Mouse (Mus musculus) liver, embryonic 15.5 days (tissue): ENCODE results near the gene Ppfia1. TPM values are rescaled to one million over a fixed set of nuclear protein-coding genes. Genes with fewer than 3 reads are reported as not detected.

ENCODE experiments used
- ATAC-seq: fragments of 200-750 bp; cut with Nextera tagmentation; 2 replicates; pipeline ENCODE4 v1.8.0; 2017; ENCODE audit warnings: moderate number of reproducible peaks, mild to moderate bottlenecking, moderate library complexity; ENCODE audit not compliant: insufficient read depth
- H3K27ac ChIP-seq: fragments of 300-500 bp; sonication (generic); replicated peaks from 2 replicates; pipeline ENCODE4 v1.5.1; 2015; ENCODE audit warnings: mild to moderate bottlenecking, inconsistent platforms
- H3K27me3 ChIP-seq: fragments of 300-500 bp; sonication (generic); 2 replicates; pipeline ENCODE4 v1.6.1; 2015; ENCODE audit warnings: mild to moderate bottlenecking, inconsistent platforms
- H3K36me3 ChIP-seq: fragments of 300-500 bp; sonication (generic); replicated peaks from 2 replicates; pipeline ENCODE4 v1.6.1; 2015; ENCODE audit warnings: moderate library complexity, mild to moderate bottlenecking, inconsistent platforms
- H3K4me1 ChIP-seq: fragments of 300-500 bp; sonication (generic); replicated peaks from 2 replicates; pipeline ENCODE4 v1.6.1; 2015; ENCODE audit warnings: inconsistent platforms
- H3K4me2 ChIP-seq: fragments of 300-500 bp; sonication (generic); 2 replicates; pipeline ENCODE4 v1.6.1; 2015; ENCODE audit warnings: moderate library complexity, mild to moderate bottlenecking, inconsistent platforms
- H3K4me3 ChIP-seq: fragments of 300-500 bp; sonication (generic); replicated peaks from 2 replicates; pipeline ENCODE4 v1.5.1; 2015; ENCODE audit warnings: mild to moderate bottlenecking, inconsistent platforms
- H3K9ac ChIP-seq: fragments of 300-500 bp; sonication (generic); 2 replicates; pipeline ENCODE4 v1.6.1; 2015; ENCODE audit warnings: moderate library complexity, mild to moderate bottlenecking, inconsistent platforms
- H3K9me3 ChIP-seq: fragments of 300-500 bp; sonication (generic); replicated peaks from 2 replicates; pipeline ENCODE4 v1.6.1; 2016; ENCODE audit warnings: inconsistent platforms
- WGBS: fragments of 180-500 bp; shearing (Covaris S2); methylation state at CpG from one replicate; pipeline ENCODE4 v1.1.7; 2015; ENCODE audit warnings: mixed read lengths; ENCODE audit not compliant: insufficient replicate concordance; 5-methylcytosine and 5-hydroxymethylcytosine counted together
- polyA plus RNA-seq: library from polyadenylated mRNA; unstranded; fragments of >200 nt; fragmentation: Nextera tagmentation; extraction: Ambion mirVana; gene quantifications from 2 replicates; pipeline ENCODE4 v1.2.1, GENCODE M21; 2015

Ppfia1 gene
- polyA plus RNA-seq, result 12.3 and 12.6 TPM in 2 replicates

GRCm38 (mm10) chr7:144553237-144554122 is at the start of gene Ppfia1:
Ppfia1 (minus strand) TSS chr7:144553729.
- Histone ChIP-seq H3K9ac (peak within 1 kb of the TSS; percentile 96), H3K4me3 (peak within 1 kb of the TSS; percentile 92), H3K4me2 (peak within 1 kb of the TSS; percentile 90), H3K27ac (peak within 1 kb of the TSS; percentile 84), H3K4me1 (peaks cover 43% of the 10 kb centered on the region), H3K27me3 (peaks cover 11% of the 10 kb centered on the region), H3K36me3 (peaks cover 24% of the 10 kb centered on the region), H3K9me3 (no peaks in the 10 kb centered on the region)
- peak; percentile 94 for ATAC-seq
- under 1% methylated on average over 97 of the region's 97 CpGs for WGBS

DNA sequence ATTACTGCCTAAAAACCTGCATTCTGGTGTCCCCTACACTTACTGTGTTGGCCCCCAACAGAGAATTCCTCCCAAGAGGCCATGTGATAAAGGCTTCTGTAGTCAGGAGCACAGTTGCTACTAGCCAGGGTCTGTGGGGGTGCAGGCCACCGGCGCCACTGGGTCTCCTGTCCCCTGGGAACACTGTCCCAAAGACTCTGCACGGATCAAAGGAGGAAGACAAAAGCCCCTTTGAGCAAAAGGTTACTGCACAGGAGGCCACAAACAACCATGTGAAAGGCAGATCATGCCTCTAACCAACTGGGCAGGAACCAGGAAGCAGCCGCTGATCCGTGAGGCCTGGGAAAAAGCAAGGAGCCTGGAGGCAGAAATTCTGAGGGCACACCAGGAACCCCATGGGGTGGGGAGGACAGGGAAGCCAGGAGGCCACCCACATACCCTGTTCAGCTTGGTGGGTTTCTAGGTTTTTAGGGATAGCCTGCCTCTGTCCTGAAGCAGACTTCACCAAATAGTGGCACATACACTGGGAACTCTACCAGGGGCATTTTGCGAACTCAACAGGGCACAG is 46.9 kb upstream of the Ppfia1 start:
- H3K27ac ChIP-seq, result no peak overlapping the region
- no peak for ATAC-seq
- H3K4me2 ChIP-seq, result no peak overlapping the region
- no peaks in the 10 kb centered on the region for H3K9me3 ChIP-seq
- H3K4me1 ChIP-seq, result no peaks in the 10 kb centered on the region
- no peak overlapping the region for H3K4me3 ChIP-seq
- H3K9ac ChIP-seq, result no peak overlapping the region
- no peaks in the 10 kb centered on the region for H3K36me3 ChIP-seq
- H3K27me3 ChIP-seq, result no peaks in the 10 kb centered on the region
- 58% methylated on average over 6 of the region's 6 CpGs for WGBS

DNA sequence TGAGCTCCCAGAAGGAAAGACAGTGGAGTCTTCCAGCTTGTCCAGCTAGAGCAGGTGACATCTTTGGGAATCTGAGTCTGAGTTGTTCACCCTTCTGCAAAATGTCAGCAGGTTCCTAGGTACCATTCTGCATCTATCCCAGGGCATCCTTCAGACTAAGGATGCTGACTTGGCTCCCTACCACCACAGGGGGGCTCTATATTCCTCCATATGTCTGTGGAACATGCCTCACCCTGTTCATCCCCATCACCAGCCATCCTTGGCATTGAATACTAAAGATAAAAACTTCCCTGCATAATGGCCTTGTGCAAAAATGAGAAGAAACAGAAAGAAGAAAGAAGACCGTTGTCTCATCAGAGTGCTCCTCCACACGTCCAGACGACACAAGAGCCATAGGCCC is 36.0 kb upstream of the Ppfia1 start:
- H3K9ac ChIP-seq, result no peak overlapping the region
- WGBS, result 69% methylated on average over 3 of the region's 3 CpGs
- no peaks in the 10 kb centered on the region for H3K9me3 ChIP-seq
- no peaks in the 10 kb centered on the region for H3K36me3 ChIP-seq
- H3K4me2 ChIP-seq, result no peak overlapping the region
- H3K4me3 ChIP-seq, result no peak overlapping the region
- peaks cover 4% of the 10 kb centered on the region; the same call in 1 of the 2 replicates for H3K27me3 ChIP-seq
- no peak overlapping the region for H3K27ac ChIP-seq
- ATAC-seq, result no peak
- H3K4me1 ChIP-seq, result no peaks in the 10 kb centered on the region

DNA sequence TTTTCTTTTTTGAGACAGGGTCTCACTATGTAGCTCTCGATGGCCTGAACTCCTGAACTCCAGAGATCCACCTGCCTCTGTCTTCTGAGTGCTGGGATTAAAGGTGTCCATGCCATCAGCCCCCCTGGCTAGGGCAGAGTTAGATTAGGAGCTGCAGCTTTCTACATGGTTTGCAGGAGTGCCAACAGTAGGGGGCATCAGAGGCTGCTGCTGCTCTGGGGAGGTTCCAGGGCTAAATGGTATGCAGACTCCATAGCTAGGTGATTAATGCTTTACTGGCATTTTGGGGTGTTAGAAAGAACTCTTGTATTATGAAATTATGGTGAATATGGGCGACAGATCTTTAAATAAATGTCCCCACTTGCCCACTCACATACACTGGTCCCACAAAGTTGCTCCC is 33.8 kb upstream of the Ppfia1 start:
- H3K4me2 ChIP-seq, result no peak overlapping the region
- H3K9ac ChIP-seq, result no peak overlapping the region
- no peak overlapping the region for H3K4me3 ChIP-seq
- no peaks in the 10 kb centered on the region for H3K36me3 ChIP-seq
- no peak overlapping the region for H3K27ac ChIP-seq
- peaks cover 4% of the 10 kb centered on the region; the same call in 1 of the 2 replicates for H3K27me3 ChIP-seq
- H3K9me3 ChIP-seq, result no peaks in the 10 kb centered on the region
- peaks cover 13% of the 10 kb centered on the region for H3K4me1 ChIP-seq
- no peak for ATAC-seq
- 21% methylated on average over 2 of the region's 2 CpGs for WGBS

GRCm38 (mm10) chr7:144585648-144586047 is 32.1 kb upstream of the Ppfia1 start:
- 10% methylated on average over 6 of the region's 6 CpGs for WGBS
- no peaks in the 10 kb centered on the region for H3K9me3 ChIP-seq
- H3K27me3 ChIP-seq, result peaks cover 4% of the 10 kb centered on the region; the same call in 1 of the 2 replicates
- peaks cover 29% of the 10 kb centered on the region for H3K4me1 ChIP-seq
- no peak overlapping the region for H3K27ac ChIP-seq
- no peak overlapping the region for H3K4me3 ChIP-seq
- no peak overlapping the region for H3K9ac ChIP-seq
- H3K36me3 ChIP-seq, result peaks cover 3% of the 10 kb centered on the region; the same call in 1 of the 2 replicates
- no peak overlapping the region for H3K4me2 ChIP-seq
- no peak for ATAC-seq

GRCm38 (mm10) chr7:144583619-144584018 is 30.1 kb upstream of the Ppfia1 start:
- Histone ChIP-seq H3K27me3 (peaks cover 4% of the 10 kb centered on the region; the same call in 1 of the 2 replicates), H3K36me3 (peaks cover 21% of the 10 kb centered on the region), H3K4me3 (no peak overlapping the region), H3K9ac (no peak overlapping the region), H3K9me3 (no peaks in the 10 kb centered on the region), H3K27ac (no peak overlapping the region), H3K4me1 (peaks cover 34% of the 10 kb centered on the region), H3K4me2 (peak overlapping the region; percentile 93; the same call in 1 of the 2 replicates)
- WGBS, result 3% methylated on average over 4 of the region's 4 CpGs
- no peak for ATAC-seq

GRCm38 (mm10) chr7:144582284-144582980 is 28.9 kb upstream of the Ppfia1 start, which contains the start of gene Fadd:
Fadd (minus strand) TSS chr7:144582463.
- WGBS, result under 1% methylated on average over 34 of the region's 34 CpGs
- peak; percentile 78 for ATAC-seq
- H3K27ac ChIP-seq, result peak within 1 kb of the TSS; percentile 89
- H3K36me3 ChIP-seq, result peaks cover 21% of the 10 kb centered on the region
- H3K4me3 ChIP-seq, result peak within 1 kb of the TSS; percentile 85
- peak within 1 kb of the TSS; percentile 72 for H3K9ac ChIP-seq
- no peaks in the 10 kb centered on the region for H3K9me3 ChIP-seq
- H3K4me2 ChIP-seq, result peak within 1 kb of the TSS; percentile 93
- H3K27me3 ChIP-seq, result peaks cover 4% of the 10 kb centered on the region; the same call in 1 of the 2 replicates
- H3K4me1 ChIP-seq, result peaks cover 34% of the 10 kb centered on the region

DNA sequence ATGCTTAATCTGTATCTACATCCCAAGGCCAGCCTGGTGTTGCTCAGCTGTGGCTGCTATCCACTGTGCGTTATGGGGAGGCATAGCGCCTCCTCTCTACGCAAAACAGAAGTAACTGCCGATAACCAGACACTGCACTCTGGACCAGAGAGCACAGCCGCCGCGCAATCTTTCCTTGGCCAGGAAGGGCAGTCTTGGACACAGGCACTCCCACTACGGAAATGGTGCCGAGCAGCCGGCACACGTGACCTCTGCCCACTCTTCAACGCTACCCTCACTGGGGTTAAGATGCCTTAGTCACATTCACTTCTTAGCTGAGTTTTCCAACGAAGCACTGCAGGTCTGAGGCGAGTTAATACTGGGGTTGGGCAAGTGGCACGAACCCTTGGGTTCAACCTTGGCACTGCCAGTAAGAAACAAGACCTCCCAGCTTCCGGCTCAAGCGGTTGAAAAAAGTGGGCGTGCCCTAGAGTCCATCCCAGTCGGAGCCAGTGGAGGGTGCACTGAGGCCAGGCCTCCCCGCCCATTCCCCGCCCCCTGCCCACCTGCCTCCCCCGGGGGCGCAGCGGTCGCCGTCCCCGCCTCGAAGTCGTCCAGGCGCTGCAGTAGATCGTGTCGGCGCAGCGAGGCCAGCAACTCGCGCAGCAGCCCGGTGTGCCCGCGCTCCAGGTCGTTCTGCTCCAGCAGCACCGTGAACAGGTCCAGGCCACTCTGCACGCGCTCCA is 28.2 kb upstream of the Ppfia1 start:
- Histone ChIP-seq H3K9me3 (no peaks in the 10 kb centered on the region), H3K27ac (peak overlapping the region; percentile 89), H3K4me3 (peak overlapping the region; percentile 85), H3K4me1 (peaks cover 34% of the 10 kb centered on the region), H3K27me3 (peaks cover 4% of the 10 kb centered on the region; the same call in 1 of the 2 replicates), H3K4me2 (peak overlapping the region; percentile 93), H3K36me3 (peaks cover 21% of the 10 kb centered on the region), H3K9ac (peak overlapping the region; percentile 72)
- WGBS, result under 1% methylated on average over 43 of the region's 43 CpGs
- ATAC-seq, result peak; percentile 91

GRCm38 (mm10) chr7:144577876-144578275 is 24.3 kb upstream of the Ppfia1 start:
- Histone ChIP-seq H3K27ac (no peak overlapping the region), H3K4me1 (peaks cover 27% of the 10 kb centered on the region), H3K9me3 (no peaks in the 10 kb centered on the region), H3K36me3 (peaks cover 21% of the 10 kb centered on the region), H3K27me3 (no peaks in the 10 kb centered on the region), H3K4me3 (no peak overlapping the region), H3K4me2 (no peak overlapping the region), H3K9ac (no peak overlapping the region)
- ATAC-seq, result no peak
- WGBS, result 72% methylated on average over 5 of the region's 5 CpGs

DNA sequence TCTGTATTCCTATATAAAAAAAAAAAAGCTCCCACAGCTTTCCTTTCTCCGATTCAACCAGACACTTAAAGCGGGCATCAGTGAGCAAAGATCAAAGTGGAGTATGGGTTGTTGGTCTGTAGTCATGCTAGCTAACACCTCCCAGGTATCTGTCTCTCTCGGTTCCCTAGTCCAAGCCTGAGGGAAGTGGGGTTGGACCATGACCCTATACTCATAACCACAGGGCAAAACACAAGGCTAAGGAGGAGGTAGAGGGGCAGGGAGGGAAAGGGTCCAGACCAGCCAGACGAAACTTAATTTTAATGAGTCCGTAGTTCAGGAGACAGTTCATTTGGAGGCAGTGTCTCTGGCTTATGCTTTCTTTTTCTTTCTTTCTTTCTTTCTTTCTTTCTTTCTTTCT is 18.7 kb upstream of the Ppfia1 start:
- Histone ChIP-seq H3K27ac (no peak overlapping the region), H3K9me3 (no peaks in the 10 kb centered on the region), H3K9ac (no peak overlapping the region), H3K27me3 (peaks cover 15% of the 10 kb centered on the region; the same call in 1 of the 2 replicates), H3K4me2 (no peak overlapping the region), H3K4me1 (no peaks in the 10 kb centered on the region), H3K36me3 (no peaks in the 10 kb centered on the region), H3K4me3 (no peak overlapping the region)
- 65% methylated on average over 5 of the region's 5 CpGs for WGBS
- no peak for ATAC-seq
